Mouse (Mus musculus): ENCODE results near the gene Ptcd1.

DNA sequence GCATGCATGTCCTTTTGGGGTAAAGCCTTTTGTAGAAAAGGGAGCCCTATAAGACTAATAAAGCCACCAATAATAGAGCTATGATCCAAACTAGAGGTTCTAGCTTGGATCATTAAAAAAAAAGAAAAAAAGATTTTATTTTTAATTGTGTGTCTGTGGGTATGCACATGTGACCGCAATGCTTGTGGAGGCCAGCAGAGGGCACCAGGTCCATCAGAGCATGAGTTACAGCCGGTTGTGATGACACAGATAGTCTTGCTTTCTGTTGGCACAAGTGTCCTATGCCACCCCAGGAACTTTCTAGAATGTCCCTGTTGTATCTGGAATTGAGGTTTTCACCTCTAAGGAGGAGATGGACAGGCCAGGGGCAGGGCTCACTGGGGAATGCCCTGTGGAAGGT lies 47.5 kb downstream of the Ptcd1 start:
- no peak for TF ChIP-seq POLR2A (IDR thresholded peaks at IDR 0.05; ENCODE audit: low read depth, low read length)
- no peak for TF ChIP-seq USF2 (conservative IDR thresholded peaks at IDR 0.05; ENCODE audit: low read depth, low read length)
- no peak for TF ChIP-seq ZC3H11A (IDR thresholded peaks at IDR 0.05; ENCODE audit: low read depth, low read length)
- TF ChIP-seq CTCF (conservative IDR thresholded peaks at IDR 0.05 in 1 of 2, IDR thresholded peaks at IDR 0.05 in 1 of 2; ENCODE audit: low read depth in 2 of 2, low read length in 2 of 2): peak; percentile 34 to 41; a peak in 3 of 4 replicates
- no peak for TF ChIP-seq RAD21 (IDR thresholded peaks at IDR 0.05; ENCODE audit: low read depth, low read length)
- TF ChIP-seq SMC3 (IDR thresholded peaks at IDR 0.05; ENCODE audit: low read depth, low read length): no peak
- TF ChIP-seq ZNF384 (IDR thresholded peaks at IDR 0.05; ENCODE audit: low read depth, low read length): no peak
- TF ChIP-seq EP300 (IDR thresholded peaks at IDR 0.05; ENCODE audit: low read length): no peak
- TF ChIP-seq TCF12 (IDR thresholded peaks at IDR 0.05; ENCODE audit: low read depth, low read length): no peak
- no peak for TF ChIP-seq SIN3A (IDR thresholded peaks at IDR 0.05; ENCODE audit: low read length)
- TF ChIP-seq RCOR1 (conservative IDR thresholded peaks at IDR 0.05; ENCODE audit: low read depth, low read length): no peak
- TF ChIP-seq ZMIZ1 (IDR thresholded peaks at IDR 0.05; ENCODE audit: low read depth, low read length): no peak
- no peak for TF ChIP-seq BHLHE40 (IDR thresholded peaks at IDR 0.05; ENCODE audit: low read depth, low read length)

All from CH12.LX (cell line).